In genomic region chr5:48345095-48345982, GRCm38 (mm10) we compare ENCODE assay signal across 9 mouse cellular contexts. TPM values are rescaled to one million over a fixed set of nuclear protein-coding genes. Genes with fewer than 3 reads are reported as not detected.
DNase-seq lines count a peak whose midpoint lies in the region; ATAC-seq lines count a peak whose summit lies in the region.
"Had no signal": no experiment of that assay in that cellular context is flagged by ENCODE, and none has a peak within 500 bp of the region (broad histone marks: within the 10 kb centered on the region; RNA-seq: fewer than 3 reads in every experiment).

No protein-coding gene starts in this region.

- H3K27me3 ChIP-seq in lung, embryonic 15.5 days: no peaks in the 10 kb centered on the region
- no peaks in the 10 kb centered on the region for H3K27me3 ChIP-seq in intestine, embryonic 14.5 days (replicated peaks; ENCODE audit: control insufficient read depth, insufficient read depth, low read length)

- H3K9ac ChIP-seq in lung, embryonic 15.5 days: no peak overlapping the region
- H3K9ac ChIP-seq in intestine, embryonic 14.5 days (ENCODE audit: low read length): no peak overlapping the region

- peak; percentile 52; the same call in 1 of the 2 replicates for ATAC-seq in lung, embryonic 15.5 days (ENCODE audit: borderline replicate concordance, extremely low read depth, low FRiP score, low TSS enrichment)
- peak; percentile 70; the same call in 1 of the 2 replicates for ATAC-seq in intestine, embryonic 14.5 days (replicated peaks; ENCODE audit: low FRiP score, low TSS enrichment, low read depth)

- 22% methylated on average over 5 of the region's 5 CpGs for WGBS in lung, embryonic 15.5 days
- WGBS in intestine, embryonic 14.5 days: 40% methylated on average over 5 of the region's 5 CpGs

- peaks cover 4% of the 10 kb centered on the region; the same call in 1 of the 2 replicates for H3K4me1 ChIP-seq in lung, embryonic 15.5 days
- H3K4me1 ChIP-seq in intestine, embryonic 14.5 days (replicated peaks; ENCODE audit: control insufficient read depth, insufficient read depth, low read length): no peaks in the 10 kb centered on the region

- H3K4me3 ChIP-seq in lung, embryonic 15.5 days: no peak overlapping the region
- H3K4me3 ChIP-seq in intestine, embryonic 14.5 days (ENCODE audit: low read depth, low read length): no peak overlapping the region
- H3K4me3 ChIP-seq: erythroblast, embryonic 14.5 days had no signal

- peak overlapping the region; percentile 59; the same call in 1 of the 2 replicates for H3K27ac ChIP-seq in lung, embryonic 15.5 days
- H3K27ac ChIP-seq in intestine, embryonic 14.5 days (ENCODE audit: low read depth): no peak overlapping the region

- H3K4me2 ChIP-seq in lung, embryonic 15.5 days: no peak overlapping the region
- H3K4me2 ChIP-seq in intestine, embryonic 14.5 days (ENCODE audit: low read length): no peak overlapping the region

- DNase-seq in cerebellum, adult 9-10 months: peak; percentile 27
- DNase-seq in cerebellum, adult 9-11 months: no peak
- no peak for DNase-seq in lung, postnatal 14 days
- DNase-seq in intestine, embryonic 14.5 days (ENCODE audit: low spot score): no peak
- peak; percentile 14 for DNase-seq in retina, postnatal 7 days (ENCODE audit: low read depth, low spot score)
- DNase-seq in spleen, adult 18-20 months: no peak
- no peak for DNase-seq in gastrocnemius, adult 18-20 months (ENCODE audit: low spot score)

- H3K36me3 ChIP-seq in lung, embryonic 15.5 days: no peaks in the 10 kb centered on the region
- no peaks in the 10 kb centered on the region for H3K36me3 ChIP-seq in intestine, embryonic 14.5 days (ENCODE audit: control insufficient read depth, insufficient read depth, low read length)

- H3K9me3 ChIP-seq in lung, embryonic 15.5 days: no peaks in the 10 kb centered on the region
- no peaks in the 10 kb centered on the region for H3K9me3 ChIP-seq in intestine, embryonic 14.5 days (ENCODE audit: control insufficient read depth, low read length)

RNA-seq across cellular contexts. Expression of gene 5730480H06Rik, which starts 17.6 kb away (rescaled TPM):
- 23.4 and 25.3 TPM in 2 replicates for polyA plus RNA-seq in lung, embryonic 15.5 days (2015; fragmentation: Nextera tagmentation; extraction: Ambion mirVana)
- polyA plus RNA-seq in intestine, embryonic 14.5 days (2014; fragmentation: Nextera tagmentation; extraction: Ambion mirVana): 20.7 and 21.6 TPM in 2 replicates
- 1 to 10 TPM; 3.4 to 4.1 TPM for total RNA-seq in gastrocnemius, adult 18-20 months (2021)

Comparison
In these comparisons a context has a peak if more than half of its experiments do, and no peak if none do; other contexts are left out.
1. DNase-seq: peak in cerebellum, adult 9-10 months (single experiment) and retina, postnatal 7 days (single experiment); none in cerebellum, adult 9-11 months (single experiment), lung, postnatal 14 days (single experiment), intestine, embryonic 14.5 days (single experiment), spleen, adult 18-20 months (0 of 2) and gastrocnemius, adult 18-20 months (single experiment).